Mouse (Mus musculus) central nervous system, embryonic 18 days (tissue): ENCODE results near the gene Gm4567. TPM values are rescaled to one million over a fixed set of nuclear protein-coding genes. Genes with fewer than 3 reads are reported as not detected.

Experiments used
- polyA plus RNA-seq: library from polyadenylated mRNA; depleted of rRNA; stranded (reverse); fragments of >200 nt; gene quantifications from 2 replicates; pipeline ENCODE4 v1.2.3, GENCODE M21; 2012; rRNA removed

Gm4567 gene
- polyA plus RNA-seq = not detected in 2 replicates

DNA sequence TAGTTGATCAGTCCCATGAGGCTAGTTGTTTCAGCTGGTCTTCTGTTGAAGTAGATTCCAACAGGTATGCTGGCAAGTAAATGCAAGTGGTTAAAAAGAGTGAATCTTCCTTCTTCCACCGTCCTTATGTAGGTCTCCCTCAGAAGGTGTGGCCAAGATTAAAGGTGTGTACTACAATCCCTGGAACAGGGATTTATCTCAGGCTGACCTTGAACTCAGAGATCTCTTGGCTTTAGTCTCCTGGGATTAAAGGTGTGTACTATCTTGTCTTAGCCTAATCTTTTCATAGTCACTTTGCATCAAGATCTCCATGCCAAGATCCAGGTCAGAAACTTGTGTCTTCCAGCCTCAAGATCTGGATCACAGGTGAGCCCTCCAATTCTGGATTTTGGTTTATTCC is at the start of gene Gm4567:
Gm4567 (minus strand) TSS at position 101 of the 400 bp plus-strand sequence.

DNA sequence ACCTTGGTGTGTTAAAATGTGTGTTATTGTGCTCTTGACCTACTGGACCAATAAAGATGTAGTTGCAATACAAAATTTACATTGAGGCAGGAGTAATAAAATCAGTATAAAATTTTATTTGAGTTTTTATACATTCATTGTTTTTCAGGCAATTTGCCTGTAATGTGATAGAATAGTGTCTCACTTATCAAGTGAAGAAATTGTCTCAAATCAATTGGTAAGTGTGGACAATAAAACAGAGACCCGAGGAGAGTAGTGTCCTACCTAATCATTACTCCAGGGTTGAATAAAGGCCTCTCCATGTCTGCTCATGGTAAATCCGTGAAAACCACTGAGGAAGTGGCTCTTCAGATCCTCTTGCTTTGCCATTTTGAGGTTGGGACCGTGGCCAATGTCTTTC is 41.9 kb upstream of the Gm4567 start, which contains the start of gene Vmn1r157:
Vmn1r157 (plus strand) TSS at position 301 of the 400 bp plus-strand sequence.

DNA sequence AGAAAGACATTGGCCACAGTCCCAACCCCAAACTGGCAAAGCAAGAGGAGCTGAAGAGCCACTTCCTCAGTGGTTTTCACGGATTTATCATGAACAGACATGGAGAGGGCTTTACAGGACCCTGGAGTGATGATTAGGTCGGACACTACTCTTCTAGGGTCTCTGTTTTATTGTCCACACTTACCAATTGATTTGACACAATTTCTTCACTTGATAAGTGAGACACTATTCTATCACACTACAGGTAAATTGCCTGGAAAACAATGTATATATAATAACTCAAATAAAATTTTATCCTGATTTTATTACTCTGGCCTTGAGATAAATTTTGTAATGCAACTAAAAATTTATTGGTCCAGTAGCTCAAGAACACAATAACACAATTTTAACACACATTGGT is 27.3 kb downstream of the Gm4567 start, which contains the start of gene Gm8693:
Gm8693 (minus strand) TSS at position 101 of the 400 bp plus-strand sequence.

Other genes with a start within 250 kb of the Gm4567 start
- gene Vmn1r151, start 220.0 kb downstream of the Gm4567 start, polyA plus RNA-seq = not detected in 2 replicates
- not detected in 2 replicates for gene Vmn1r152, start 196.7 kb downstream of the Gm4567 start, polyA plus RNA-seq
- gene Gm8677, start 184.8 kb downstream of the Gm4567 start, polyA plus RNA-seq = not detected in 2 replicates
- not detected in 2 replicates for gene Gm4201, start 154.4 kb downstream of the Gm4567 start, polyA plus RNA-seq
- not detected in 2 replicates for gene Gm4565, start 131.6 kb downstream of the Gm4567 start, polyA plus RNA-seq
- gene Vmn1r155, start 61.7 kb downstream of the Gm4567 start, polyA plus RNA-seq = not detected in 2 replicates
- not detected in 2 replicates for gene Gm8693, start 27.4 kb downstream of the Gm4567 start, polyA plus RNA-seq
- not detected in 2 replicates for gene Vmn1r157, start 42.0 kb upstream of the Gm4567 start, polyA plus RNA-seq
- not detected in 2 replicates for gene Vmn1r158, start 71.1 kb upstream of the Gm4567 start, polyA plus RNA-seq
- gene Vmn1r159, start 123.9 kb upstream of the Gm4567 start, polyA plus RNA-seq = not detected in 2 replicates
- gene Vmn1r160, start 151.5 kb upstream of the Gm4567 start, polyA plus RNA-seq = not detected in 2 replicates